Mouse (Mus musculus) hindbrain, postnatal 0 days (tissue): ENCODE measurements around the gene Wfdc21. TPM values are rescaled to one million over a fixed set of nuclear protein-coding genes. Genes with fewer than 3 reads are reported as not detected.

ENCODE experiments used
- ATAC-seq: fragments of 200-750 bp; cut with Nextera tagmentation; 2 replicates; pipeline ENCODE4 v1.8.0; 2017; ENCODE audit warnings: mild to moderate bottlenecking, moderate TSS enrichment, moderate library complexity
- DNase-seq: peaks from one replicate; pipeline ENCODE4 v3.0.0-alpha.2; 2015; ENCODE audit warnings: low spot score
- H3K27ac ChIP-seq: fragments of 300-500 bp; sonication (generic); 2 replicates; pipeline ENCODE4 v1.5.1; 2014; ENCODE audit warnings: mild to moderate bottlenecking
- H3K27me3 ChIP-seq: fragments of 300-500 bp; sonication (generic); 2 replicates; pipeline ENCODE4 v1.6.1; 2014; ENCODE audit warnings: low read length, mixed read lengths; ENCODE audit not compliant: insufficient read depth
- H3K36me3 ChIP-seq: fragments of 300-500 bp; sonication (generic); 2 replicates; pipeline ENCODE4 v1.6.1; 2014; ENCODE audit warnings: low read length, mixed read lengths; ENCODE audit not compliant: insufficient read depth
- H3K4me1 ChIP-seq: fragments of 300-500 bp; sonication (generic); 2 replicates; pipeline ENCODE4 v1.6.1; 2014; ENCODE audit warnings: antibody characterized with exemption, low read length, mixed read lengths; ENCODE audit not compliant: insufficient read depth
- H3K4me2 ChIP-seq: fragments of 300-500 bp; sonication (generic); 2 replicates; pipeline ENCODE4 v1.6.1; 2014; ENCODE audit warnings: low read depth, mild to moderate bottlenecking, low read length, moderate library complexity, mixed read lengths
- H3K4me3 ChIP-seq: fragments of 300-500 bp; sonication (generic); 2 replicates; pipeline ENCODE4 v1.5.1; 2014; ENCODE audit warnings: low read length
- H3K9ac ChIP-seq: fragments of 300-500 bp; sonication (generic); replicated peaks from 2 replicates; pipeline ENCODE4 v1.6.1; 2014; ENCODE audit warnings: mild to moderate bottlenecking, low read length, moderate library complexity, mixed read lengths
- H3K9me3 ChIP-seq: fragments of 300-500 bp; sonication (generic); 2 replicates; pipeline ENCODE4 v1.6.1; 2016; ENCODE audit warnings: low read length, mixed read lengths
- CTCF ChIP-seq: IDR thresholded peaks from 2 replicates; pipeline ENCODE4 v1.5.1; 2016; ENCODE audit warnings: antibody characterized with exemption, control low read depth, low read depth
- WGBS: fragments of 180-500 bp; shearing (Covaris S2); extraction: QIAGEN DNeasy Blood & Tissue Kit; methylation state at CpG from one replicate; pipeline ENCODE4 v1.1.7; 2014; 5-methylcytosine and 5-hydroxymethylcytosine counted together
- polyA plus RNA-seq: library from polyadenylated mRNA; unstranded; fragments of >200 nt; fragmentation: Nextera tagmentation; extraction: Ambion mirVana; gene quantifications from 2 replicates; pipeline ENCODE4 v1.2.1, GENCODE M21; 2015
- total RNA-seq: library from RNA; depleted of rRNA; stranded (reverse); fragments of >200 nt; gene quantifications from 2 replicates; pipeline ENCODE4 v1.2.3, GENCODE M21; 2014

Gene Wfdc21
- total and polyA plus RNA-seq, 2 experiments from 2014 or later = 0.78 TPM; not detected in 1

- 25% methylated on average over 5 of the region's 5 CpGs for WGBS
- ATAC-seq = no peak
Observed at GRCm38 (mm10) chr11:83739241-83739640, 7.5 kb upstream of the Wfdc21 start.

GRCm38 (mm10) chr11:83740443-83740991 lies 6.2 kb upstream of the Wfdc21 start:
- Histone ChIP-seq H3K4me1 (no peaks in the 10 kb centered on the region), H3K9me3 (no peaks in the 10 kb centered on the region), H3K36me3 (no peaks in the 10 kb centered on the region), H3K4me3 (no peak overlapping the region), H3K27me3 (no peaks in the 10 kb centered on the region), H3K9ac (no peak overlapping the region), H3K27ac (no peak overlapping the region), H3K4me2 (no peak overlapping the region)
- WGBS = 82% methylated on average over 4 of the region's 4 CpGs
- no peak for ATAC-seq
- DNase-seq = no peak
- TF ChIP-seq CTCF = no peak

More at GRCm38 (mm10) chr11:83739241-83739640, 7.5 kb upstream of the Wfdc21 start:
- peak; percentile 92 for TF ChIP-seq CTCF
- peak; percentile 84 for DNase-seq
- no peaks in the 10 kb centered on the region for H3K4me1 ChIP-seq
- H3K4me2 ChIP-seq = no peak overlapping the region
- H3K9ac ChIP-seq = no peak overlapping the region
- H3K27me3 ChIP-seq = no peaks in the 10 kb centered on the region
- no peak overlapping the region for H3K27ac ChIP-seq
- no peak overlapping the region for H3K4me3 ChIP-seq
- H3K36me3 ChIP-seq = no peaks in the 10 kb centered on the region
- H3K9me3 ChIP-seq = no peaks in the 10 kb centered on the region

- 81% methylated on average over 5 of the region's 5 CpGs for WGBS
- H3K9me3 ChIP-seq = no peaks in the 10 kb centered on the region
- no peak overlapping the region for H3K27ac ChIP-seq
- no peak for DNase-seq
- H3K36me3 ChIP-seq = no peaks in the 10 kb centered on the region
- no peak overlapping the region for H3K4me3 ChIP-seq
- H3K4me2 ChIP-seq = no peak overlapping the region
- no peak for TF ChIP-seq CTCF
- no peak for ATAC-seq
- H3K9ac ChIP-seq = no peak overlapping the region
- H3K4me1 ChIP-seq = no peaks in the 10 kb centered on the region
- H3K27me3 ChIP-seq = no peaks in the 10 kb centered on the region
Observed at GRCm38 (mm10) chr11:83741841-83742240, 4.9 kb upstream of the Wfdc21 start.

- no peak for TF ChIP-seq CTCF
- Histone ChIP-seq H3K27me3 (no peaks in the 10 kb centered on the region), H3K36me3 (no peaks in the 10 kb centered on the region), H3K9ac (no peak overlapping the region), H3K27ac (no peak overlapping the region), H3K4me3 (no peak overlapping the region), H3K9me3 (no peaks in the 10 kb centered on the region), H3K4me2 (no peak overlapping the region), H3K4me1 (no peaks in the 10 kb centered on the region)
- DNase-seq (no peak), ATAC-seq (no peak)
- WGBS = 69% methylated on average over 9 of the region's 9 CpGs
Observed at GRCm38 (mm10) chr11:83742731-83743355, 3.9 kb upstream of the Wfdc21 start.

GRCm38 (mm10) chr11:83743525-83743924 lies 3.2 kb upstream of the Wfdc21 start:
- Histone ChIP-seq H3K36me3 (no peaks in the 10 kb centered on the region), H3K4me1 (no peaks in the 10 kb centered on the region), H3K27ac (no peak overlapping the region), H3K9ac (no peak overlapping the region), H3K4me2 (no peak overlapping the region), H3K27me3 (0 out of 2 replicates have a peak, but pooled peaks cover 3% of the 10 kb centered on the region), H3K4me3 (no peak overlapping the region), H3K9me3 (no peaks in the 10 kb centered on the region)
- WGBS = 84% methylated on average over 3 of the region's 3 CpGs
- no peak for DNase-seq
- no peak for ATAC-seq
- TF ChIP-seq CTCF = no peak

- no peak for ATAC-seq
- Histone ChIP-seq H3K9me3 (no peaks in the 10 kb centered on the region), H3K4me3 (no peak overlapping the region), H3K4me2 (no peak overlapping the region), H3K27me3 (0 out of 2 replicates have a peak, but pooled peaks cover 12% of the 10 kb centered on the region), H3K36me3 (no peaks in the 10 kb centered on the region), H3K27ac (no peak overlapping the region), H3K9ac (no peak overlapping the region), H3K4me1 (no peaks in the 10 kb centered on the region)
- DNase-seq = no peak
- no peak for TF ChIP-seq CTCF
- 68% methylated on average over 4 of the region's 4 CpGs for WGBS
Observed at GRCm38 (mm10) chr11:83746152-83746551, 588 bp upstream of the Wfdc21 start.
